Mouse (Mus musculus) liver, postnatal 0 days (tissue): ENCODE measurements at regions not wholly inside any gene's neighbourhood (a gene's known extent, or its start where the extent isn't known, plus 50 kb on each side); places are given as distances from the start of the nearest gene placed in this dataset.

Source experiments
- CTCF ChIP-seq: sonication (generic); IDR thresholded peaks from 2 replicates; pipeline ENCODE4 v1.5.1; 2016; ENCODE audit warnings: antibody characterized with exemption, low read depth
- EP300 ChIP-seq: IDR thresholded peaks from 2 replicates; pipeline ENCODE4 v1.6.1; 2016; ENCODE audit warnings: antibody characterized with exemption, low read depth, mild to moderate bottlenecking

DNA sequence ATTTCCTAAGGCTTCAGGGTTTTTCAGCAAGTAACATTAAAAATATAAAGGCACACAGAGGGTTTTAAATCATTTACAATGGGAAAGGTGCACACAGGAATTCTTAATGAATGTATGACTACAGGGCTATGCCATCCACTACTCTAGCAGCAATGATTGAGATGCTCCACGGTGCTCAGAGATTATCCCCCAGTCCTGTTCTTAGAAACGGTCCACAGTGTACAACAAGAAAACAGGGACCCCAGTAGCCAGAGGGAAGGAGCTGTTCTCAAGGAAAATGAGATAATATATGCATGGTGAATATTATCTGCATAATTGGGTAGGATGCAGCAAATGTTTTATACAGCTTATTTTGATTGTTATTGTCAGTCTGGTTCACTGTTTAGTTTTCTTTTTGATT lies 186.3 kb upstream of the Speer2 start:
- TF ChIP-seq CTCF (no peak), EP300 (no peak)
